Mouse (Mus musculus): ENCODE measurements around the gene Traip.
"Not testable (repeated sequence)": the region's sequence is repeated elsewhere in the genome, so short reads cannot be mapped to it uniquely, and the experiment has no call there.

Gene Traip

DNA sequence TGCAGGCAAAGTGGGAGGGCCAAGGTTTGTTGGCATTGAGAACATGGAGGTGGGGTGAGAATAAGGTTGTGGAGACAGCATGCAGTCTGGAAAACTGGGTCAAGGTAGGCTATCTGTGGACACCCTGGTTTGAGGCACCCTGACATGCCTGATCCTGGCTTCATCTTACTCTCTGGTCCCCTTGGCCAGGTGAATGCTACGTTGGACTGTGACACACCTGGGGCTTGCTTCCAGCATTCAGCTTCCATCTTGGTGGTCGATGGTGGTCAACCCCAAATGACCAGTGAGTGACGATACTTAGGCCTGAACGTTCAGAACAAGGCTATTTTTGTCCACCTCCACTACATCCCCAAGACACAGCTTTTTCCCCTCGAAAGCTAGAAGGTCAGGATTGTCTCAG, 46.1 kb downstream of the Traip start, which contains the start of gene Gm20662:
Gene Gm20662 (plus strand): TSS at position 301 of the 400 bp plus-strand sequence.
- DNase-seq (ENCODE audit: extremely low read depth, low read depth), result no peak

DNA sequence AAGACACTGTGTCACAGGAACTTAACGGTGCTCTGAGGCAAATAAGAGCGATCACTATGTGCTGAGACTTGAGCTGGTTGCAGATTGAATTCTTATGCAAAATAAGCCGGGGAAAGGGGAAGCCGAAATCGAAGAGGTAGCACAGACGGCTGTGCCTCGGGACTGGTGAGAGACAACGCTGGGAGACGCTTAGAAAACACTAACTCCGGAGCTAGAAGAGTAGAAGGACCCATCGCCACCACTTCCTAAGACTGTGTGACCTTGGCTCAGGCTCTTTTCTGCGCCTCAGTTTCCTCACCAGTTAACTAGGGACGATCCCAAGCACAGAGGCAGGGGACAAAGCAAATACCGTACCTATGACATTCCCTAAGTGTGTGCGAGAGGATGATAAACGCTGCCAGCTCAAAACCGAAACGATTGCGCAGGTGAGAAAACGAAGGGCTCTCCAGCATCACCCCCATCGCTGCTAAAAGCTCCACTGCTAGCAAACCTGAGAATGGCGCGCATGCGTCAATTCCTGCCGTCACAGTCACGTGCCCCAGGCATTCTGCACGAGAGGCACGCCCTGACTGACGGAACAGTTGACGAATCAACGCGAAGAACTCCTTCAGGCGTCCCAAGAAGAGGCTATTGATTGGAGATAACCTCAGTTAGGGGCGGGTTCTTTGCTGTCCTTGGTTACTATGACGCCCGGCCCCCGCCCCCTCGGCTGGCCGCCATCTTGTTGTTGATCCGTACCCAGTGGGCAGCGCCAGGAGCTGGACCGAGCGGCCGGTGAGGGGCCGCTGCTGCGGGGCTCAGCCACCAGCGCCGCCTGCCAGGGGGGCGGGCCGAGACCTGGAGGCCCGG, 52.2 kb downstream of the Traip start, which contains the start of gene Ip6k1:
Gene Ip6k1 (plus strand): TSS at position 580 of the 849 bp plus-strand sequence.
- peak; percentile 99 for DNase-seq (ENCODE audit: extremely low read depth, low read depth)

DNA sequence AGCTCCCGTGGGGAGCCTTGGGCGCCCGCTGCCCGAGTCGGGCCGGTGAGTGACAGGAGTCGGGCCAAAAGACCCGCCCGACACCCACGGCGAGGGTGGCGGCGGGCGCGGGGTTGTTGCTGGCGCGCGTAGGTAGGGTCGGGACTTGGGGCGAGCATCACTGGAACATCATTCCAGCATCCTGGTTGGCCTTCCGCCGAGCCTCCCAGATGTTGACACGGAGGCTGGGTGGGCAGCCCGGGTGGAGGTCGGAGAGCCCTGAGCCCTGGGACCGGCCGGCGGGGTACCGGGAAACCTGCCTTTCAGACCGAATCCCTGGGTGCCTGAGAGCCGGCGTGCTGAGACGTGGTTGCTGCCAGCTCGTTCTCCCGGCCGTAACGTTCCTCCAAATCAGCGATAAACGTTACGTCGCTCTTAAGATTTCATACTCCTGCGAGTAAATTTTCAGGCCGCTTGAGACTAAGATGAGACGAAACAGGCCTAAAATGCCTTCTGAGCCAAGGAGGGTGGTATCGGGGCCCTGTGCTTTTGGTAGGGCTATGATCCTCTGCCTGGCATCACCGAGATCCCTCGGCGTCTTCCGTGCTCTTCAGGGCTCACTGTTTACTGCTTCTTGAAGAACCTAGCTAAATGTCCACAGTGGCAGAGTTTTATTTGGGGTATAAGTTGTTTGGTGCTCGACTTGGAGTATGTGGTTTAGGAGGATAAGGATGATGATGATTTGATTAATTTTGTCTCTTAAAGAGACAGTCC, 53.0 kb downstream of the Traip start:
- no peak for DNase-seq (ENCODE audit: extremely low read depth, low read depth)

DNA sequence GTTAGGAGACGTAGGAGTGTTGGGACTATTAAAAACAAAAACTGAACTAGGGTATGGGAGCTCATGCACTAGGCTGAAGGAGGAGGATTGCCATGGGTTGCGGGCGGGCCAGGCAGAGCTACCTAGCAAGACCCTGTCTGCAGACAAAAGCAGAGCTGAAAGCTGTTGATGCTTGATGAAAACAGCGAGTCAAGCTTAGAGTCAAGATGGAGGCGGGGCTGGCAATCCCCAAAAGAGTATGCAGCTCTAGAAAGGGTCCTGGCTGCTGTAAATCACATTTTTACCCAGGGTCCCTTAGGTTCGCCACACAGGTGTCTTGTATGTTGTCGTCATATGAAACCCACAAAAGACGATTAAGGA, 53.6 kb downstream of the Traip start:
- DNase-seq (ENCODE audit: extremely low read depth, low read depth), result no peak

DNA sequence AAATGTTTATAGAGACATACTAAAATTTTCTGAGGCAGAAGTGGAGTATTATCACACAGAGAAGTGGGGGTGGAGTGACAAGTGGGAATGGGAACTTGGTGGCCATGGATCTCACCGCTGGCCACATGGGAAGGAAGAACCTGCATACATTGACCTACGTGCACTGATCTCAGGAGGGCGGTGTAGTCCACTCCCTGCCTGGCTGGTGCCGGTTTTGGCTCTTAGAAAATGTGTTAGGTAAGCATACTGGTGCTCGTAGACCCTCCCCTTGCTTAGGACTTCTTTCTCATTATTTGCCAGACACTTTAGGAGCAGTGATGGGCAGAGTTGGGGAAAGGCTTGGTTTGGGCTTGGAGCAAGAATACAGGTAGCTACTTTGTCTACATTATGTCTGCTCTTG, 58.1 kb downstream of the Traip start:
- no peak for DNase-seq (ENCODE audit: extremely low read depth, low read depth)

DNA sequence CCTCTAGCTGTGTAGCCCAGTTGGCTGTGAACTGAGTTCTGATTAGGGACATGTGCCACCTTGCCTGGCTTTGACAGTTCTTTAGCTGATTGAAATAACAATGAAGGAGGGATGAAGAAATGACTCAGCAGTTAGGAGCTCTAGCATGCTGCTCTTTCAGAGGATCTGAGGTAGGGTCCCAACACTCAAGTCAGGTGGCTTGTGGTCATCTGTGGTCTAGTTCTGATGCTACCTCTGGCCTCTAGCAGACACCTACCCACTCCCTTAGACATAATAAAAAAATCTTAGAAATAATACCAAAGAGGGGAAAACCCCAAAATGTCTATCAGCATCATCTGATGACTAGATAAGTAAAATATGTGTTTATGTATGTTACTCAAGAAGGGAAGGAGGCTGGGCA, 60.4 kb downstream of the Traip start:
- DNase-seq (ENCODE audit: extremely low read depth, low read depth), result no peak

DNA sequence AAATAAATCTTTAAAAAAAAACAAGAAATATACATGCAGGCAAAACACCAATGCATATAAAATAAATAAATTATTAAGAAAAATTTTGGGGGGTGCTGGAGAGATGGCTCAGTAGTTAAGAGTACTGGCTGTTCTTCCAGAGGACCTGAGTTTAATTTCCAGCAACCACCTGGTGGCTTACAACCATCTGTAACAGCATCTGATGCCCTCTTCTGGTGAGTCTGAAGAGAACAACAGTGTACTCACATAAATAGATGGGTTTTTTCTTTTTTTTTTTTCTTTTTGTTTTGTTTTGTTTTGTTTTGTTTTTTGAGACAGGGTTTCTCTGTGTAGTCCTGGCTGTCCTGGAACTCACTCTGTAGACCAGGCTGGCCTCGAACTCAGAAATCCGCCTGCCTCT, 63.6 kb downstream of the Traip start:
- DNase-seq (ENCODE audit: extremely low read depth, low read depth), result not testable (repeated sequence)

DNA sequence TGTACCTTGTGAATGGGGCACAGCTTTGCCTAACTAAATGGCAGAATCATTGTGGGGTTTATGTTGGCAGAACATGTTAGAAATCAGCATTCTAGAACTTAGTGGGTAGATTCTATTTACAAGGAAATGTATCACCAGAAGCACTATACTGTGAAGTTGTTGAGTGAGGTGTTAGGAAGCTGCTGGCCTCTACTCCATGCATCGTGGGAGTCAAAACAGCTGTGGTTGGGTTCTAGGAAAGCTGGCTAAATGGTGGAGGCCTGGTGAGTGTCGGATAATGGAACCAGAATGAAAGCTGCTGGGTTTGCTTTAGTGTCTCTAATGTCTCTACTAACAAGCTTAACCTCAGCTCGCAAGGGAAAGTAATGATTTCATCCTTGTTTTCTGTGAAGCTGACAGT, 67.2 kb downstream of the Traip start:
- DNase-seq (ENCODE audit: extremely low read depth, low read depth), result no peak

DNA sequence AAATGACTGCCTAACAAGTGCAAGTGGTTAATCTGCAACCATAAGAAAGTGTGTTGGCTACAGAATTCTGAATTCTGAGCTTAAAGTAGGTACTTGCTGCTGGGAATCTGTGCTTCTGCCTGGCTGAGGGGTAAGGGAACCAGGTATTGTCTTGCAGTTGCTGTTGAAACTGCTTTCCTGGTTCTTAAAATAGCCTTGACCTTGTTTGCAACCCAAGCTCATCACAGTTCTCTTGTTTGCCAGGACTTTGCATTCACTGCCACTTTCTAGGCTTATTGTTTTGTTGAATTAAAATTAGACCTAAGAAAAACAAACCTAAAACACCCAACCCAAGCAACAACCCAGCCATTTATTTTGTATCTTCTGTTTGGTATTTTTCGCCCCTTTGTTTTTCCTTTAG, 70.8 kb downstream of the Traip start:
- no peak for DNase-seq (ENCODE audit: extremely low read depth, low read depth)
